Mouse (Mus musculus): ENCODE measurements at regions not wholly inside any gene's neighbourhood (a gene's known extent, or its start where the extent isn't known, plus 50 kb on each side); places are given as distances from the start of the nearest gene placed in this dataset.

DNA sequence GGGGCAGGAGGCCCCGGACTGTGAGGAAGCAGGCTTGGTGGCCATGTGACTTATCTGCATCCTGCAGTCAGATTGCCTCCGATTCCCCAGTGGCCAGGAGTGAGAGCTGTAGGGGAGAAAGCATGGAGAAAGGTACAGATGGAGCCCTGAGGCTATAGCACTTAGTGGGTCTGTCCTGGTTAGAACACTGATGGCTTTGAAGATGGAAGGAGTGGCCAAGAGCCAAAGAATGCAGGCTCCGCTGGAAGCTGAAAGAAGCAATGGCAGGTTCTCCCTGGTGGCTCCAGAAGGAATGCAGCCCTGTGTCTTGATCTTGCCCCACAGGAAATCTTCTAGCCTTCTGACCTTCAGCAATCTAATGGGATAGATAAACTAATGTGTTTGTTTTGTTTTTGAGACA is 926.3 kb downstream of the 4930447A16Rik start:
- DNase-seq: no peak

DNA sequence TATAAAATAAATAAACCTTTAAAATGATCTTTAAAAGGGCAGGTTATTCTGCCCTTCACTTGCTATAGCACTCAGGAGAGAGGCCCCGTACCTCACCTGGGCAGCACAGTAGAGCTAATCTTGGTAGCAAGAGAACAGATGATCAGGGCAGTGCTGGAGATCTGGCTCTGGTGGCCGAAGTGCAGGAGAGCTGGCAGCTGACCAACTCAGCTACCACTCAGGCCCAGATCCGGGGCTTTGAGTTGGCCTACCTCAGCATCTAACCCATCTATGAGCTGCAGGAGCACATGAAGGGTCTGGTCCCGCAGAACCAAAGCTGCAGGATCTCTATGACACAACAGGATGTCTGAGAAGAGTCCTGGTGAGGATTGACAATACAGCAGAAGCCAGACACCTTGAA is 928.0 kb downstream of the 4930447A16Rik start:
- peak; percentile 25 to 39 for DNase-seq

DNA sequence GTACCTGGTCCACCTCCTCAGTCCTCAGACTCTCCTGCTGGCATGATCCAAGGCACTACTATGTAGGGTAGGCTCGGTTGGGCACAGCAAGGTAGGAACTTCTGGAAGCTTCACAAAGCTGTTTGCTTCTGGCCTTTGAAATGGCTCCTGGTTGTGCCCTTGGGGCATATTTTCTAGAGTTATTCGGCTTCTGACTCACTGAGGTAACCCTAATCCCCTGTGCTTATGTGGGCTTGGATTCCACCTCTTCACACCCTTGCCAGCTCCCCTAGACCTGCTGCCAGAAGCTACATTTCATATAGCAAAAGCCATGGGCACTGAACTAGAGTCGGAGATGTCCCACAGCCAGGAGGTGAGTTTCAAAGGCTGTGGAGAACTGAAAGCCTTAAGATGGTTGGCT is 933.7 kb downstream of the 4930447A16Rik start:
- no peak for DNase-seq

DNA sequence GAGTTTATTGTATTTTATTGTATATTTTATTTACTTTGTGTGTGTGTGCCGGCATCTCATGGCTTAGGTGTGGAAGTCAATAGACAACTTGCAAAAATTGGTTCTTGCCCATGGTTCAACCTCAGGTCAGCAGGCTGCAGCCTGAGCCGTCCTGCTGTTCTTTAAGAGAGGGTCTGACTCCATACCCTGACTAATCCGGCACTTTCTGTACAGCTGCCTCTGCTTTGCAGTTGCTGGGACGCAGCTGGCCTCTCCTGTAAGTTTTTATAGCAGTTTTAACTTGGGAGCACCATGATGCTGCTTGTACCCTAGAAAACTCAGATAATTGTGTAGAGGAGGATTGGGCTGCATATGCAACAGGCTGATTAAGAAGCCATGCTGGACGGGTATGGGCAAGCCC is 938.2 kb downstream of the 4930447A16Rik start:
- DNase-seq: no peak

DNA sequence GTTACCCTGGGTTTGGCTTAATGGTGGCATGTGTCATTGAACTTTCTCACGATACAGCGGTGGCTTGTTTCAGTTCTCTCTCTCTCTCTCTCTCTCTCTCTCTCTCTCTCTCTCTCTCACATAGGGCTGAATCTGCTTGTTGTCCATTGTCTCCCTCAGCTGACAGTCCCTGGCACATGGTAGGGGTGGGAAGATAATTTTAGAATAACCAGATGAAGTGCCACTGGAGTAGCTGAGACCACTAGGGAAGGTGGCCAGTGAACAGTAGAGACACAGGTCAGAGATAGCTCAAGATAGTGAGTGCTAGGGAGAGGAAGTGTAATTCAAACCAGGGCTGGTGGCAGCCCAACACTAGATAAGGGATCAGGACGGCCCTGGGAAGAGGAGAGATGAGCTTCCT is 938.7 kb downstream of the 4930447A16Rik start:
- no peak for DNase-seq

DNA sequence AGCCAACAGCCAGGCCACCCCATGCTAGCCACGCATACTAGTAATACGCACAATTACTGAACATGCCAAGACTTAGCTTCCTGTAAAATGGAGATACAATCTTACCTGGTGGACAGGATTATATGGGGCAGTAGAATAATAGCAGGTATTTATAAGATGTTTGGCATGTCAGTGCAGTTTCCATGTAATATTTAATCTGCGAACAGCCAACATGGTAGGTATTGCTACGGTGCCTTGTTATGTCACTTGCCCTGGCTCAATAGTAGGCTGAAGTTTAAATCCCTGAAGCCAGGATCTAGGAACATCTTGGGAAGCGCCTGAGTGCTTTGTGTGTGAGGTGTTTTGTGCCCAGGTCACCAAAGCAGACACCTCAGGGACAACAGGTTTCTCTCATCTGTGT is 942.3 kb downstream of the 4930447A16Rik start:
- DNase-seq: no peak

DNA sequence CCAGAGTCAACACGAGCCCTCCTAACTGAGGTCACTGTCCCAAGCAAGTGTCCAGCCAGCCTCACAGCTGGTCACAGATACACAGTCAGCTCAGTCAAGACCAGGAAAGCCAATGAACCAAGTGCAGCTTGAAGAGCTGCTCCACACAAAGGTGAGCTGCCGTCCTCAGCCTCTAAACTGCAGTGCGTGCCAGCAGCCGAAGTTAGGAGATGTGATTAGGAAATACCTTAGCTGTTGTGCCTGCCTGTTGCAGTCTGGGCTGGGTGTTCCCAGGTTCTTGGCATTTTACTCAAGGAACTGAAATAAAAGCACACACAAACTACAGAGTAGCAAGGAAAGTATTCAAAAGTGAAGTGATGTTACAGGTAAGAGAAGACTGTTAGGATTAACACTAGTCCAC is 942.9 kb downstream of the 4930447A16Rik start:
- DNase-seq: no peak

DNA sequence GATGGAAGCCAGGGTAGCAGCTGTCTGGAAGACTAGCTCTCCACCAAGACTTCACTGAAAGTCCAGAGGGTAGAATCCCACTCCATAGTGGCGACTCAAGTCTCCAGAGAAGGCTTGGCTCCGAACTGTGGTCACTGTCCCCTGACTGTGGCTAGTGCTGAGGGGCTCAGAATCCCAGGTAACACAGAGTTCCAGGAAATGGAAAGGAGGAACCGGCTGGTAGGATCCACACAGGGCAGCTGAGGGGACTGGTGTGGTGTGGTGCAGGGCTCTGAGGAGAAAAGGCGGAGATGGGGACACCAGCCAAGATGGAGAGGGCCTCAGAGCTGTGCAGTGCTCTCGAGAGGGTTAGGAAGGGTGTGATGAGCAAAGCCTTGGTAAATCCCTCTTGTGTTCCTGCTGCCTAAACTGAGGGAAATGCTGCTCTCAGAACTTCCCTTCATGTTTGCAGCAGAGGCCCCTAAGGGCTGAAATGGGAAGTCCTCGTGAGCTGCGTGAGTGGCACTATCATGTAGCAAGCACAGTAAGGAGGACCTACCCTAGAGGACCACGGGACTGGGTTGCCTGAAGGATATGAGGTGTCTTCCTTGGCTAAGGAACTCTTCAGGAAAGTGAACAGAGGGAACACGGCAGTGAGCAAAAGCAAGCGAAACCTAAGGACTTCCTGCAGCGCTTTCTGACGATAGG is 946.2 kb downstream of the 4930447A16Rik start:
- no peak for DNase-seq

DNA sequence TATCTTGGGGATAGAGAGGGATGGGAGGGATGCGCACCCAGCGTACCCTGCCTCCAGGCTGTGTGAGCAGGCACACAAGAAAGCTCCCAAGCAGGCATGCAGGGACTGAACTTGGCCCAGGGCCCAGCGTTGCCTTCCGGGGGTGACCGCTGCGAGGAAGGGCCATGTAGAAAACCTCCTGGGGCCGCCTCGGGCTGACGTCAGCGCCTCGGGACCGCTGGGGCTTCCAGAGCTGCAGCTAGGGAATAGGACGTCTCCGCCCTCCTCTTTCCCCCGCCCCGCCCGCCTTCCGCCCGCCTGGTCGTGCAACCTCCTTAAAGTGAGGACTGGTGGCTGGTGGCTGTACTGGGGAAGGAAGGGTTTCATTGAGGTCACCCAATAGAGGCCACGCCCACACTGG is 948.4 kb downstream of the 4930447A16Rik start:
- peak; percentile 65 to 78 for DNase-seq

DNA sequence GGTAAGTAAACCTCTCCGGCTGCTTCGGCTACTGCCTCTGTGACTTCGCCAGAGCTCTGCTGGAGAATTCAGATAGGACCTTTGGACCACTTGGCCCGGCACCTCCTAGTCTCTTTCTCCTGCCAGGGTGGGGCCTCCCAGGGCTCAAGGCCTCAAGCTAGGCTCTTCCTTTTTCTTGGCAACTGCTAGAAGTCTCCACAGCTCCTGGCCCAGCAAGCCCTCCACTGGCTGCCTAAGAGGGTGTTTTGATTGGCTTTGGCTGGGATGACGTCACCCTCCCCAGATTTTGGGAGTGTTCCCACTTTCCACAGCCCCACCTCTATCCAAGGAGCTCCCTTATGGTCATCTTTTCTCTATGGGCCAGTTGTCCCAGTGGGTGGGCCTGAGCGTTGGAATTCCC is 949.4 kb downstream of the 4930447A16Rik start:
- peak; percentile 72 to 78 for DNase-seq

DNA sequence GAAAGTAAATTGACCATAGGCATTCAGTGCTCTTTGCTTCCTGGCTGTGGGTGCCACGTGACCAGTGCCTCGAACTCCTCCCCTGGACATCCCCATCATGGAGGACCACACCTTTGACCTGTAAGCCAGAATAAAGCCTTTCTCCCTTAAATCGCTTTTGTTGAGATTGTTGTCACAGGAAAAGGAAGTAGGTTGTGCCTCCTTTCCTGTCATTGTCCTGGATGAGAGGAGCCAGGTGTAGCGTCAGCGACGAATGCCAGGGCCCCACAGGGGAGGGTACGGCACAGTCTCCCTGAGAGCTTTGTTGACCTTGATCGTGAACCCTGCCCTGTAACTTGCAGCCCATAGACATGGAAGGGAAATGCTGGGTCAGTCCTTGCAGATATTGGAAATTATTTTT is 952.8 kb downstream of the 4930447A16Rik start:
- no peak for DNase-seq

DNA sequence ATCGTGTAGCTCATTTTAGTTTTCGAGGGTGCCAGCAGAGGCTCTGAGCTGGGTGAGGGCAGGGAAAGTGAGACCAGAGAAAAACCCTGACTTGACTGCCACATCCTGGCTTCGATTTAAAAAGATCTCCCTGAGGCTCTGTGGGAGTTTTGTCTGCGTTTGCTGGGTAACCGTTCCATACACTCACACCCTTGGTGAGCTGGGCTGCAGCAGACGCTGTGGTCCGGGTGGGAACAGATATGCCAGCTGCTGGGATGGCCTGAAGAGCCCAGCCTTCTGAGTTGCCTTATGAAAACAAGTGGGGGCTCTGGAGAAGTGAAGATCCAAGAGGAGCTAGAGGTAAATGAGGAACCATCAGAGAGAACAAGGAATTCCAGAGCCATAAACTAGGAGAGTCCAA is 962.3 kb downstream of the 4930447A16Rik start:
- no peak for DNase-seq

DNA sequence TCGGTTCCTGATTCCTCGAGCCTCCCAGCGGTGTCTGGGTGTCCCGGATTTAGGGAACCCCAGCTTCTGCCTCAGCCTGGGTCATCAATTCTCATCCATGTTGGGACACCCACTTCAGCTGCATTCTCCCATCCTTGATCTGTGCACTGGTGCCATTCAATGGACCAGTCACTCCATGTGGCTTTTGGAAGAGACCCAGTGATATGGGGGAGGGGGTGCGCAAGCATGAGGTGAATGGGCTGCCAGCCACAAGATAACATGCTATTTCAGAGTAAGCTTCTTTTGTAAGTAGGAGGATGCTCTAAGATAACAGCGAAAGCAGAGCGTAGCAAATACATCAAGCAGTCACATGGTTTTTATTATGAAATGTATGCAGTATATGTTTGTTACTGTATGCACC is 963.1 kb downstream of the 4930447A16Rik start:
- DNase-seq: no peak

DNA sequence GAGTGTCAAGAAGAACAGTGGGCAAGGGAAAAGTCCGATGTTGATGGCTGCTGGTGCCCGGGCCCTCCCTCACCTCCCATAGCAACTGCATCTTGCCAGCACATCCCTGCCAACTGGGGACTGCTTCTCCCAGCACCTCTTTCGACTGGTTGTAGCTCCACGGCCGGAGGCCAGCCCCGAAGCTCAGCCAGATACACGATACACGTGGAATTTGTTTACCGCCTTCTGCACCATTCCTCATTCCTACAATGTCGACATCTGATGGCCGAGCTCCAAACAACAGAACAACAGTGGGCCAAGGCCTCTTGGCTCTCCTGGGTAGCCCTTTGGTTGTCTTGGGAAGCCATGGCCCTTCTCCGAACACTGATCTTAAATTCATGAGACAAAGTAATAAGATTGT is 965.1 kb downstream of the 4930447A16Rik start:
- DNase-seq: no peak

DNA sequence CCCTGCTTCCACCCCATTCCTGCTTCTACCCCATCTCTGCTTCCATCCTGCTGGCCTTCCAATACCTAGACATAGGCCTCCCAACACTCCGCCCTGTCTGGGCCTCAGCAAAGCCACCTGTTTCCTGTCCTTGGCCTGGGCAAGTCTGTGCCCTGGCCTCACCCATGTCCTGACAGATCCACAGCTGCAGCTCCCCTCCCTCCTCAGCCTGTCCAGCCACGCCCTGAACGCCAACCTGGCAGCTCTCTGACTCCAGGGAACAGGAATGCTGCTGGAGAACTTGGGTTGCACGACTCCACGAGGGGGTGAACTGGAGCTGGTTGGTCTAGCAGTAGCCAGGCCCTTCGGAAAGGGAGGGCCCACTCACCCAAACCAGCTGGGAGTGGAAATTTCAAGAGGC is 966.1 kb downstream of the 4930447A16Rik start:
- DNase-seq: no peak

DNA sequence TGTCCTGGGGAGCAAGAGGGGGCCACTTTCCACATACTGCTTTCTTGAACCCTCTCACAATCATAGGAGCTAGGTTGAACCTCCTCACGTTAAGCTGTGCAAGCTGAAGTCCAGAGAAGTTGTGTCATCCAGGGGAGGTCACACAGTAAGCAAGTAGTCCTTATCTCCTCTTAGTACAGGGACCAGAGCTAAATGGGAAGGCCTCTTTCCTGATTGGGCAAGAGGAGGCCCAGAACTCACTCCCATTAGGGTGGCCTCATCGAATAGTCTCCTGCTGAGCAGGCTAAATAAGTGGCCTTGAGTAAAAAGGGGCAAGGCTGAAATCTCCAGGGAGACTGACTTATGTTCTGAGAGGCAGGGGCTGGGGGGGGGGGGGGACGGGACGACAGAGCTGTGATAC is 966.5 kb downstream of the 4930447A16Rik start:
- no peak for DNase-seq

DNA sequence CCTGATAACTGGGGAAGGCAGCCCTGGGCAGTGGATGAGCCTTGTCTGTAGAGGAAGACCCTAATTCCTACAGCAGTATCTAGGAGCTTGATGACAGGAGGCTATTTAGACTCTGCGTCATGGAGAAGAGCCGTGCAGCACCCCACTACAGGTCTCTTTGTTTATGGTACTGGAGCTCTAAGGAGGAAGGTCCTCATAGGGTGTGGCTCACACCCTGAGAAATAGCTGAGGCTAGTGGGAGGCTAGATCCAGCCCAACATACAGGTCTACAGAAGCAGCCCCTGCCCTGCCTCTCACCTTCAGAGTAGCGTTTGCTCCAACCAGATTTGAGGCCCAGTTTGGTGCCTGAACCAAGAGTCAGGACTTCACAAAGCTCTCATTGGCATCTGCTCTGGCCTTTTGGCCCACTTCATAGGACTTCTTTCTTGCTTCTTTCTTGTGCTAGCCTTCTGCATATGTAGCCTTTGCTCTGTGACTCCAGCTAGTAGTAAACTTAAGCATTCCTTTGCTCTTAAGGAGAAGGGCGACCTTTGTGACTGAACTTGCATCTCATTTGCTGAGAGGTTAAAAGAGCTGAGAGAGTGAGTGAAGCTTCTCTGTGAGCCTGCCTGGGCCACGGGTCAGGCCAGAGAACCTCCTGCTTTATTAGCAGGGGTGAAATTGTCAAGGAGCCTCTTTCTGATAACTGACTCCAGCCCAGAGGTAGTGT is 967.2 kb downstream of the 4930447A16Rik start:
- no peak for DNase-seq

DNA sequence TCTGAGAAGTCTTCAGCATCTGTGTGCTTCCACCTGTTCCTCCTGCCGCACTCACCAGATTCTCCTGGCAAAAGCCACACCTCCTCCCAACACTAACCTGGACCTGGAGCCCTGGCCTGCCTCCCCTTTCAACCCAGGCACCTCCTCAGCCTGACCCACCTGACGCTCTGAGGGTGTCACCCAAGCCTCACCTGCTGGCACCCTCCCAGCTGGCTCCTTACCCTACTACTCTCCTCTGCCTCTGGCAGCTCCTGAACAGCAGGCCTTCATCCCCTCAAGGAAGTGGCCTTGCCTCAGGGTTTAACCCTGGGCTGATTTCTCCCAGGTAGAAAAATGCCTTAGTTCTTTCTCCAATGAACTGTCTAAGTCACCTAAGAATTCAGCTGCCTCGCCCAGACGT is 973.5 kb downstream of the 4930447A16Rik start:
- DNase-seq: no peak

DNA sequence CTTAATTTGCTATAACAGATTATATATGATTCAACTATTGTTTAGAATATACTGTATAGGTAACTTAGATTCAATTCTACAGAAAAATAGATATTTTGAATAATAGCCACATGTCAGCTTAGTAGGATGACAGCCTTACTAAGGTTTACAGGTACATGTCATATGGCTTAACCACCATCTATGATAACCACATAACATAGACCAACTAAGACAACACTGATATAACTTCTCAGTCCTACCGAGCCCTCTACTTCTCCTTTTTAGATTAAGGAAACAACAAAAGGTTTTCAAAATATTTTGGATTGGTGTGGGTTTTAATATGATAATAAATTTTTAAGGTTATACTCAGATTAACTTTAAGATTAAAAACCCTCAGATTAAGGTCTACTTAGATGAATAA is 977.4 kb downstream of the 4930447A16Rik start:
- DNase-seq: no peak

DNA sequence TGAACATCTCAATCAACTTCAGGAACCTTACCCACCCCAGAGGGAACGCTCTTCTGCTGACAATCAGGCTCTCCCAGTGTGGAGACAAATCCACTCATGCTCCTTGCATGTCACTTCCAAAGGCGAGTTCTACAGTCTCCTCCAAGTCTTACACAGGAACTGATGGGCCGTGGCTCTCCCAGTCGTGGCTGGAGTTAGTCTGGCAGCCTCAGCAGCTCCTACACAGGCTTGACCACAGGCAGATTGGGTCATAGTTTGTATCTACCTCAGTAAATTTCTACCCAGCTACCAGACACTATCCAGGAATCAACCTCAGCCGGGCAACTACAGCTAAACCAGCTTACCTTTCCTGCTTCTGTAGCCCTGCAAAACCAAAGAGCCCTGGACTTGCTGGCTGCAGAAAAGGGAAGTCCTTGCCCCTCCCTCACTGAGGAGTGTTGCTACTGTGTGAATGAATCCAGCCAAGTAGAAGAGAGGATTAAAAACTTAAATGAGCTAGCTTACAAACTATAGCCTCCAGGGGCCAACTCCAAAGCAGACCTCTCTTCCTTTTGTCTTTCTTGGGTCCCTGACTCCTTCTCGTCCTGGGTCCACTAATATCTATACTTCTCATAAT is 978.5 kb downstream of the 4930447A16Rik start:
- no peak for DNase-seq

DNA sequence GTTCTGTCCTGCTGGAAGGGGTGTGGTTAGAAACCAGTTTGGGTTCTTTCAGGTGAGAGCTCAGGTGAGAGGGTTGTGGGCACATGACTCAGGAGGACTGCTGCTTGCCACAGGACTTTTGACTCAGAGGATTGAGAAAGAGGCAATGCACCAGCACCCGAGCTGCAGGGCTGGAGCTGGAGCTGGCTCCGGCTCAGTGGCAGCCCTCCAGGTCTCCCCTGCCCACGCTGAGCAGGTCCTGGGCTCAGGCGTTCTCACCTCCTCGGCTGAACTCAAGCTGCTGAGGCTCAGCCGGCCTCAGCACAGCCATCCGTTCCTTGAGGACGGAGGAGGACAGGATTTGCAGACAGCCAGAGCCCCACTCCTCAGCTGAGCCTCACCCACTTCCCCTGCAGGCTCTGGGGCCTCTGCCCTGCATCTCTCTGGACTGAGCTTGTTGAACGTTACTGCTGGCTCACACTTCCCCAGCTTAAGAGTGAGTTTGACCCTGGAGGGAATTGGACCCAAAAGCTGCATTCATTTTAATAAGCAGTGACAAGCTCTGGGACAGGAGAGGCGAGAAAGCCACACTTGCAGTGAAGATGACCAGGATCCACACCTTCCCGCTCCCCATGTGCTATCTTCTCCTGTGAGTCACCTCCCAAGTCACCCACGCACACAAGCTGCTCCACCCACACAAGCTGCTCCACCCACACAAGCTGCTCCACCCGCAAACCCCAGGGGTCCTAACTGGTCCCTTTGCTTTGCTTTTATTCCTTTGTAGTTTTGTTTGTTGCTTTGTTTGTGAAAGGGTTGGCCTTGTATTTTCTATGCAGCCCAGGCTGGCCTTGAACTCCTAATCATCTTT is 981.0 kb downstream of the 4930447A16Rik start:
- DNase-seq: peak; percentile 52 to 67

DNA sequence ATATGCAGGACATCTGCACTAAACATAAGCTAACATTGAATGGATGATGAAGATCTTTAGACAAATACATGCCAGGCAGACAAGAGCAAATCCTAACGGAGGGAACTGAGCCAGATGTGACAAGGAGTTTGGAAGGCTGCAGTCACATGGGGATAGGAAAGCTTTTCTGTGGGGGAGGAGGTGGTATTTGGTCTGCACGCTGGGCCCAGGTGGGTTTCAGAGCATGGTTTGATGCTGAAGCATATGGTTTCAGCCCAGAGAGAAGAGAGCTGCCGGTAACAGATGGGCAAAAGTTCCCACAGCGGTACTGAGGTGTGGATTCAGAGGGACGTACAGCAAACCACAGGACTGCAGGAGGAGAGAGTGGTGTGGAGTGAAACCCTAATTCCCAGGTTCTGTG is 982.1 kb downstream of the 4930447A16Rik start:
- DNase-seq: no peak

DNA sequence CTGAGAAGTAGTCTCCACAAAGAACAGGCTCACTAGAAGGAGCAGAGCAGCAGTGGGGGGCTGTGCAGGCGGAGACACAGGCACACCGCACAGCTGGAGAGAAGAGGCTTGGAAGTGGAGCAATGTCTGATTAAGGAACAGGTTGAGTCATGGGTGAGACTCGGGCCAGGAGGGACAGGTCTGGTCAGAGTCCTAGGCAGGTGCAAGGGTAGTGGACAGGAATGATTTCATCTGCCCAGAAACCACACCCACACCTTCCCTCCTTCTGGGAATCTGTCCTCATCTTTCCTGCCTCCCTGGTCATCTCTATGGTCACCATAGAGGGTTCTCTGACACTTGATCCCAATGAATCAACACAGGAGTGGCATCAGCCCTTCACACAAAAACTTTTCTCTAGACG is 983.8 kb downstream of the 4930447A16Rik start:
- no peak for DNase-seq

Data from cerebellum, postnatal 25 days (tissue).